Mouse (Mus musculus): ENCODE measurements around the gene Mypop.

Gene Mypop

GRCm38 (mm10) chr7:19021048-19021447, 30.0 kb downstream of the Mypop start:
- DNase-seq (ENCODE audit: low spot score): no peak

- no peak for DNase-seq (ENCODE audit: low spot score)
Observed at GRCm38 (mm10) chr7:19022189-19022958, 31.3 kb downstream of the Mypop start.

- peak; percentile 64 for DNase-seq (ENCODE audit: low spot score)
Observed at GRCm38 (mm10) chr7:19023357-19023814, 32.3 kb downstream of the Mypop start, which contains the start of gene Foxa3. Foxa3 (minus strand) TSS chr7:19023538.

- DNase-seq (ENCODE audit: low spot score): peak; percentile 96
Observed at GRCm38 (mm10) chr7:19024096-19024506, 33.1 kb downstream of the Mypop start, which contains the start of gene Sympk. Sympk (plus strand) TSS chr7:19024377.

GRCm38 (mm10) chr7:19024581-19025255, 33.7 kb downstream of the Mypop start:
- DNase-seq (ENCODE audit: low spot score): peak; percentile 67

- no peak for DNase-seq (ENCODE audit: low spot score)
Observed at GRCm38 (mm10) chr7:19028067-19028466, 37.0 kb downstream of the Mypop start.

- DNase-seq (ENCODE audit: low spot score): no peak
Observed at GRCm38 (mm10) chr7:19029084-19029653, 38.1 kb downstream of the Mypop start.

GRCm38 (mm10) chr7:19031641-19032040, 40.6 kb downstream of the Mypop start:
- no peak for DNase-seq (ENCODE audit: low spot score)

GRCm38 (mm10) chr7:19044616-19045015, 53.6 kb downstream of the Mypop start:
- no peak for DNase-seq (ENCODE audit: low spot score)

GRCm38 (mm10) chr7:19046286-19047069, 55.4 kb downstream of the Mypop start:
- peak; percentile 71 for DNase-seq (ENCODE audit: low spot score)

- no peak for DNase-seq (ENCODE audit: low spot score)
Observed at GRCm38 (mm10) chr7:19048006-19048527, 57.0 kb downstream of the Mypop start.

- DNase-seq (ENCODE audit: low spot score): no peak
Observed at GRCm38 (mm10) chr7:19049252-19049651, 58.2 kb downstream of the Mypop start.

GRCm38 (mm10) chr7:19050172-19050571, 59.1 kb downstream of the Mypop start:
- no peak for DNase-seq (ENCODE audit: low spot score)

- no peak for DNase-seq (ENCODE audit: low spot score)
Observed at GRCm38 (mm10) chr7:19051161-19051560, 60.1 kb downstream of the Mypop start.

All from testis, postnatal 14 days (tissue).